Mouse (Mus musculus): ENCODE results near the gene Erich6.

GRCm38 (mm10) chr3:58581530-58581929 is 55.5 kb downstream of the Erich6 start:
- TF ChIP-seq CTCF (IDR thresholded peaks at IDR 0.05) (no peak), EP300 (IDR thresholded peaks at IDR 0.05) (no peak)

Measured in lung, postnatal 0 days (tissue).